Mouse (Mus musculus) left cerebral cortex, adult 18-20 months (tissue): ENCODE measurements around the gene Ccnyl1. TPM values are rescaled to one million over a fixed set of nuclear protein-coding genes. Genes with fewer than 3 reads are reported as not detected.
"Not testable (repeated sequence)": the region's sequence is repeated elsewhere in the genome, so short reads cannot be mapped to it uniquely, and the experiment has no call there.

ENCODE experiments used
- DNase-seq, 2 experiments: peaks; one replicate each; pipeline ENCODE4 v3.0.0; 2021 to 2022; ENCODE audit warnings: low spot score in 2 of 2, mixed read lengths in 1 of 2
- long read RNA-seq, 2 experiments: library from polyadenylated mRNA; stranded (forward); transcript quantifications; one replicate each; pipeline ENCODE4 v2.0.0; 2021
- total RNA-seq, 2 experiments: library from RNA; stranded (reverse); gene quantifications; 2 replicates each; pipeline ENCODE4 v1.2.3; 2021

Ccnyl1 gene
- 10 to 100 TPM; 20.5 to 22.0 TPM for total RNA-seq
- long read RNA-seq, experiment 1, transcript Ccnyl1-201 (10 exons, 2,923 nt), result major isoform, 9 of 19 reads
- long read RNA-seq, experiment 1, partial matches to known transcripts, result 0 of 19 reads
- long read RNA-seq, experiment 1, other reads (novel, unspliced or antisense), result 10 of 19 reads
- long read RNA-seq, experiment 2, partial matches to known transcripts, result 0 of 8 reads
- long read RNA-seq, experiment 2, other reads (novel, unspliced or antisense), result 4 of 8 reads

DNA sequence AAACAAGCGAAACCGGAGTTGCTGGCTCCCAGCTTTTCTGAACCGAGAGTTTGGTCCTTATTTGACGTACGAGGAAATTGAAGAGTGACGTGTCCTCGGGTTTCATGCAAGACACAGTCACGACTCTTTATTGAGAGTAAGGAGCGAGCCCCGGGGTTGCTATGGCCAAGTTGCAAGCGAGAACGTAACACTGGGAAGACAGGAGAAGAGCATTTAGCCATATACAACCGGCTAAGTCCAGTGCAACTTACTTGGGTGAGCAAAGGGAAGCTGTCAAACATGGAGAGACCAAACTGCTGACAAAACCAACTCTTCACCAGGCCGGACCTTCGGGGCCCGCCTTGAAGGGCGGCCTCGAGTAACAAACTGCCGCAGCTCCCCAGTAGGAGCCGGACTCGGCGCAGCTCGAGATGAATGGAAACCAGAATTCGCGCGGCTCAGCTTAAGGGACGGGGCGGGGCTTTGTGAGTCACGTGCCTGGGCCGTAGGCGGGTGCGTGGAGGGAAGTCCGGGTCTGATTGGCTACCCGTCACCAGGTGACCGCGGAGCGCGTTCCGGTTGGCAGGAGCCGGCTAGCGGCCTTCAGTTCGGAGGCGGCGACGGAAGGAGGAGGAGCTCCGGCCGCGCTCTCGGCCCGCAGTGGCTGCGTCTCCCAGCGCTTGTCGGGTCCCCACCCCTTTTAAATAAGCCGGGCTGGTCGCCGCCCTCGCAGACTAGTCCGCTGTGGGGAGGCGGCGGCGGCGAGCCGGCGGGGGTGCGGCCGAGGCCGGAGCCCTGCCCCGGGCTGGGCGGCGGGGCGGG is at the start of gene Ccnyl1:
Gene Ccnyl1, plus strand, starts transcription at position 243 of the 801 bp plus-strand sequence.
- peak; percentile 99 for DNase-seq

DNA sequence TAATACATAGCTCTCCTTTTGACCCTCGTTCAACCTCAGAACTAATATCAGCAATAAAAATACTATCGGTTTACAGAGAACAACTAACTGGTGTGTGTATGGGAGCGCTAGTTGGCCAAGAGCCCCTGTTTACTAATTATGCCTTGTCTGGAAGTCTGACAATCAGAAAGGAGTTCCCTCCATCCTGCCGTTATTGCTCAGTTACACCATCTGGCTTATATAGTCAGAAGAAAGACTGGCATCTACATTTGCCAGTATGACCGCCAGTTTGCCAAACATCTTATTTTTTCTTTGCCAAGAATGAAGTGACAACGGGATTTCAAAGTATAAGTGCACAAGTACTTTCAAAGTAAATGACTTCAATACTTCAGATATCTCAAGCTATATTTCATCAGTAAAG is 49.2 kb upstream of the Ccnyl1 start:
- no peak for DNase-seq

DNA sequence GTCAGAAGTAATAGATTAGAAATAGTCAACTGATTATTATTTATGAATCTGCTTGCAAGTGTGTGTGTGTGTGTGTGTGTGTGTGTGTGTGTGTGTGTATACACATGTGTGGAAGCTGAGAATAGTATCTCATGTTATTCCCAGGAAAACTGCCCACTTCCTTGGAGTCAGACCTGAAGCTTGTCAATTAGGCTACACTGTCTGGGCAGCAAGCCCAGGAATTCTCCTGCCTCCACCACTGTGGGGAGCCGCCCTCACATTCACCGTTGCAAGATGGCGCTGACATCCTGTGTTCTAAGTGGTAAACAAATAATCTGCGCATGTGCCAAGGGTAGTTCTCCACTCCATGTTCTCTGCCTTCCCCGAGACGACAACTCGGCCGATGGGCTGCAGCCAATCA is 47.7 kb upstream of the Ccnyl1 start:
- DNase-seq, result not testable (repeated sequence)

DNA sequence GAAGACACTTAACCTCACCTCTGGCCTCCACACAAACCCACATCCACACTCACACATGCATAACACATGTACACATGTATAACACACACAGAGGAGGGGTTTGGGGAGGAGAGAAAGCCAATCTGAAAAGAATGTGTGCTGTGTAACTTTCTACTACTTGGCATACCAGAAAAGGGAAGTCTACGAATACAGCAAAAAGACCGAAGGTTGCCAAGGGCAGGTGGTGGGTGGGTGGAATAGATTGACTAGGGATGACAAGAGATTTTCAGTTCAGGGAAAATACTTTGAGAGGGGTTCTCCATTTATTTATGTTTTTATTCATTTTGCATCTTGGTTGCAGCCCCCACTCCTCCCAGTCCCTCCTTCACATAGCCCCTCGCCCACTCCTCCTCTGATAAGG is 45.7 kb upstream of the Ccnyl1 start:
- DNase-seq, result no peak

DNA sequence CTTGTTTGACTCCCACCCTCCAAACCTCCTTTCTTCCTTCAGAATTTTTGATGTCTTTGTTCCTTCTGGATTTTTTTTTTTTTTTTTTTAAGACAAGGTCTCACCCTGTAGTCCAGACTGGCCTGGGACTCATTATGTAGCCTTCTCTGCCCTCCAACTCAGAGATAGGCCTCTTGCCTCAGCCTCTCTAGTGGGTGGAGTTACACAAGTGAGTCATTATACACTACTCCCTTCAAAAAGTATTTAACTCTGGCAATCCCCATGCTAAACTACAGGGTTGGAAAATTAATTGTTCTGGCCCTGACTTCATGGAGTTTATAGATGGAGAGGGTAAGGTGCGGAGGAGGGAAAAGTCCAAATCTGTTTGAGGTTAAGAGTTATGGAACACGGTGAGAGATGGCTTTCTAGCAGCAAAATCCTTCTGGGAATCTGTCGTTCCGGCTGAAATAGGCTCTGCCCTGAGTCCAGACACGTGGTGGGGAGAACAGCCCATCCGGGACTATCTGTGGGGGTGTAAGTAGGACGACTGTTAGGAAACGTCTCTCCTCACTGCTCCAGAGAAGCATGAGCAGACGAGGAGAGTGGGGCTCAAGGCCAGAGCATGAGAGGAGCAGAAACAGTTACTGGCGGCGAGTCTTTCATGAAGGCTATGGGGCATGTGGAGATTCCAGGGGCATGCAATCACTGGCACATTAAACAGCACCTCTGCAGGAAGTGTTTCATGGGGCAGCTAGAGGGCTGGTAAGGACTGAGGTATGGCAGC is 40.7 kb upstream of the Ccnyl1 start:
- DNase-seq, result no peak

DNA sequence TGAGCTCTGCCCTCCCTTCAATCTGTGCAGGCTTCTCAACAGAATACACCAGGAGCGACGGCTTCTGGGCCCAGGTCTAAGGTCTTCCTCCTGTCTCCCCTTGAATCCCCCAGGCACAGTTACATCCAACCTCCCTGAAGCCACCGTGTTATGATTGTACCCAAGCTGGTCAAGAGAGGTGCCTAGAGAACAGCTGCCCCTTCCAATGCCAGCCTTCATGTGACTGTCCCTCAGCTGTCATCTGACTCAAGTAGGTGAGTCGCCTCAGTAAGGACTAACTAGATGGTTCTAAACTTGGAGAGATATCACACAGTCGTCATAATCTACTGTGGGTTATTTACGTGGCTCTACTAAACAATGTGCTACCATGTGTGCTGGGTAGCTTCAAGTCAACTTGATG is 36.6 kb upstream of the Ccnyl1 start:
- no peak for DNase-seq

DNA sequence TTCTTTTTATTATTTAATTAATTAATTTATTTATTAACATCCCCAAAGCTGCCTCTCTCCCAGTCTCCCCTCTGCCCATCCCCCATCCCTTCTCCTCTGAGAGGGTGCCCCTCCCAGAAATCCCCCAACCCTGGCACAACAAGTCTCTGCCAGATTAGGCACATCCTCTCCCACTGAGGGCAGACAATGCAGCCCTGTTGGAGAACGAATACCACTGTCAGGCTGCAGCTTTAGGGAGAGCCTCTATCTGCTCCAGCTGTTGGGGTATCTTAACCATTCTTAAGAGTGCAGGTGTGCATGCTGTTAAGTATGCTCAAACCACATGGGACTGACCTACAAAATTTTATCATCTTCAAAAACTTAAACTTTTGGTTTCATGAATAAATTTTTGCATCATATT is 34.8 kb upstream of the Ccnyl1 start:
- DNase-seq, result no peak

DNA sequence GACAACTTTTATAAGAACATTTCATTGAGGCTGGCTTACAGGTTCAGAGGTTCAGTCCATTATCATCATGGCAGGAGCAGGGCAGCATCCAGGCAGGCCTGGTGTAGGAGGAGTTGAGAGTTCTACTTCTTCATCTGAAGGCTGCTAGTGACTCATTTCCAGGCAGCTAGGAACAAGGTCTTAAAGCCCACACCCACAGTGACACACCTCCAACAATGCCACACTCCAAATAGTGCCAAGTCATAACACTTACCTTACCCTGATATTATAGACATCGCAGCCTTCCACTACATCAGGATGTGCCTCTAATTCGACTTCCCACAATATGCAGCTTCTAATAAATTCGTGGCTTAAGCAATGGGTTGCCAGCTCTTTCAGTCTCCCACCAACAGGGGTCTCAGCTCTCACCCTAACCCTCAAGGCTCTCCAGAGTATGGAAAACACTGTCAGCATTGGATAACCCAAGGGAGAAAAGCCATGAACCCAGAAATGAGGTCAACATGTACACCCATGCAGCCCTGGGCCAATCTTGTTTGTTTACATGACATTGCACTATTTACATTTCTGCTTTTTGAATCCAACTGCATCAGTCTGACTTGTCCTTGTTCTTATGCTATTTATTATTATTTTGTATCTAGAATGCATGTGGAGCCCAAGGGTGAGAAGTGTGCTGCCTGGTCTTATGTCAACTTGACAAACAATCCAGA is 33.7 kb upstream of the Ccnyl1 start:
- no peak for DNase-seq

DNA sequence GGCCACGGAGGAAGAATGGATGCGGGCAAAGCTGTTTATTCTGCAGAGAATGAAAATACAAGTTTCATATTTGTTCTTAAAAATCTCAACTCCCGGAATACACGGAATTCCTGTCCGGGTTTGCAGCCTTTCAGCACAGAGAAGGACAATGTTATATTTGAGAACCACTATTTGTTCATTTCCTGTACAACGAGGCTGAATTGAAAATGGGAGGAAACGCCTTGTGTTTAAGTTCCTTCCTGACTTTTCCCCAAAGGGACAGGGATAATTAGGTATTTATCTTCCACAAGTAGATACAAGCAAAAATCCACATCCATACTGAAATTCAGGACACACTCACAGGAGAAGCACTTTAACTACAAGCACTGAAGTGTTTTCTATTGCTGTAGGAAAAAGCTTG is 31.4 kb upstream of the Ccnyl1 start:
- DNase-seq, result no peak

DNA sequence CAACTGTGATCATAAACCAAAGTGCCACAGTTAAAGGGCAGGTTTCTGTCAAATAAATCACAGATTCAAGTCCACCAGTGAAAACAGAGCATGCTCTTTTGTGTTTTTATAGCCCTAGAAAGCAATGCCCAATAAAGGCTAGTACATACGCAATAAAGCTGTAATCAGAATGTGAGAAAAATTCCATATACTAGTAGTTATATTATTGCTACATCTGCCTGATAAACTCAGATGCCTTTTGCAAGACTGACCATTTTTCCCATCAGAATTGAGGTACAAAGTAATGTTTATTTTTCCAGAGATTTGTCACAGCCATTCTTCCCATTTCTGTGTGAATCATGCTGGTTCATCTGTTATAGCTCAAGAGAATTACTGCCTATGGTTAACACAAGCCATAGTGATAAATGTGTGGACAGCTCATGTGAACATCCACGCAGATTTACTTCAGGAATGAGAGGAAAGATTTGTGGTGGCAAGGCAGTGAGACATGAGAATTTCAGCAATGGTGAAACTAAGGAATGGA is 23.1 kb upstream of the Ccnyl1 start:
- no peak for DNase-seq

DNA sequence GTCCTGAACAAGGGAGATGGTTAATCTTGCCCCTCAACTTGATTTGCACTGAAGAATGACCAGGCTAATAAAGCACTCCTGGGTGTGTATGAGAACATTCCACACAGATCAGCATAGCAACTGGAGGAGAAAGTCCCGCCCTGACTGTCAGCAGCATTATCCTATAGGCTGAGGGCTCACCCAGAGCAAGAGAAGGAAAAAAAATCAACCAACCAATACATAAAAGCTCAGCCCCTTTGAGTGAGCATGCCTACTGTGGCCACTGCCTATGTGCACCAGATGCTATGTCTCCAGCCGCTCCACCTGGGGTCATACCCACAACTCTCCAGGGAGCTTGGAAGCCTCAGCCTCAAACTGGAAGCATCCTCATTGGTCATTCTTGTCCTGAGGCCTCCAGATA is 20.8 kb upstream of the Ccnyl1 start:
- DNase-seq, result no peak

DNA sequence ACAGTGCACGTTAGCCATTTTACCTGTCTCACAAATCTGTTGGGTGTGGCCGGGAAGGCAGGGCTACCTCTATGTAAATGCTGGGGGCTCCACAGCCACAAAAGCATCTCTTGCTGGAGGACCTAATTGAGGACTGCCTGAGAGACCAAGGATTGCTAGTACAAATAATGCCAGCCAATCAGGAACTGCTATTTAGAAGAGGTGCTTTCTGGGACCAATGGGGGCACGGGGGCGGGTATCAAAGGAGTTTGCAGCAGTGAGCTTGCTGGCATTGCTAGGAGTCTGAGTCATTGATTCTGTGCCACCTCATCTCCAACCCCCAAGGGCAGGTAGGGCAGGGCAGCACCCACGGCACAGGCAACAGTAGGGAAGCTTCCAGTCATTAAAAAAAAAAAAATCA is 16.3 kb upstream of the Ccnyl1 start:
- no peak for DNase-seq

DNA sequence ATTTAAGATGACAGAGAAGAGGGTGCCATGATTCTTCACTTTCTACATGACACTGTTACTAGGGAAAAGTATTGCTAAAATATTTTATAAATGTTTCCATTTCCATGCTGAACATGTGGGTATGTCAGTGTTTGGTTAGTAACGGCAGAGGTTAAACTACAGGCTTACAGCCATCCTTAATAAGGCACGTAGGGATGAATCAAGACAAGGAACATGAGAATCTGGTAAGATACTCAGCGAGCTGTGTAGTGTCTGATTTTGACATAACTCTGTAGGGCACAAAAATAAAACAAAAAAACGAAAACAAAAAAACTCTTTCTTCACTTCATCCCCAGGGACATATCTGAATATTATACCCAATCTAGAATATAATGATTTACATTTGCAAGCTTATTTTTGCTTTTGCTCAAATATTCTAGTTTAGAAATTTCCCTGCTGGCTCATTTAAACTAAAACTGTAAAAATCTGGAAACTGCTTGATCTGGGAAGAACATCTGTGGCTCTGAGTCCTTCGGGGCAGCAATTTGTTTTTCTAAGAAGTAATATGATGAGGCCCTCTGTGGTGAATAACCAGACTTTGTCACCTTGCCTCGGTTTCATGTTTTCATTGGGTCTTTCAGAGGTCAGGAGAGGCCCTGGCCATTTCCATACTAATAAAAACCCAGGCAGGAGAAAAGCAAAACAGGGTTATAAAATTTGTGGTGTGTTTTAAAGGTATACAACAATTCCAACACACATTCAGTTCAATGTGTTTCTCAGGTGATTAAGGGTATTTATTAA is 14.0 kb upstream of the Ccnyl1 start:
- no peak for DNase-seq

DNA sequence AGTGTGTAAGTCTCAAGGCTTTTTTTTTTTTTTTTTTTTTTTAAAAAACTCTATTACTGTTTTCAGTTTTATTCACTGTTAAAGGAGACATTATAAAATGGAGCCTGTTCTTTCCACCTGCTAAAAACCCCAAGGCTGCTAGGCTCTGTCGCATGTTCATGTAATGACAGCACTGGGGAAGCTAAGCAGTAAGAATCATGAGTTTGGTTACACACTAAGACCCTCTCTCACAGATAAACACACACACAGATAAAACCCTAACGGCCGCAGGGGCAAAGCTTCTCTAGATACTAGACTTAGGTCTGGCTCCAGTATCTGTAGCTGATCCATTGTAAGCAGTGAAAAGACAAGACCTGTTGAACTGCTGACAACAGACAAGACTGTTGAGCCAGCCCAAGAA is 8.8 kb upstream of the Ccnyl1 start:
- no peak for DNase-seq

DNA sequence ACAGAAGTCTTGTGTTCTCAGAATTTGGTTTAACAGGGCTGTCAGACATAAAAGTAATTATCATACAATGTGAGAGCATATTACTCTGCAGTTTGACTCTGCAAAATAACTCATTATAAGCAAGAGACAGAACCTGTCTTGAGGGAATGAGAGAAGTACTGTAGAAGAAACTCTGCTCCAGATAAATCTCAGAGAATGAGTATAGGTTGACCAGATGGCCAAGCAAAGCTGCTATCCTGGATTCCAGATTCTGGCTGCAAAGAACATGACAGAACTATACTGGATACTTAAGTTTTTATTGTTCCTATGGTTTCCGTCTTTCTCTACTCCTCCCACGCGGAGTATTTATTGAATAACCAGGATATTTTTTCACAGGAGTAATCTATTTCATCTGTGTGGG is 7.2 kb upstream of the Ccnyl1 start:
- no peak for DNase-seq

DNA sequence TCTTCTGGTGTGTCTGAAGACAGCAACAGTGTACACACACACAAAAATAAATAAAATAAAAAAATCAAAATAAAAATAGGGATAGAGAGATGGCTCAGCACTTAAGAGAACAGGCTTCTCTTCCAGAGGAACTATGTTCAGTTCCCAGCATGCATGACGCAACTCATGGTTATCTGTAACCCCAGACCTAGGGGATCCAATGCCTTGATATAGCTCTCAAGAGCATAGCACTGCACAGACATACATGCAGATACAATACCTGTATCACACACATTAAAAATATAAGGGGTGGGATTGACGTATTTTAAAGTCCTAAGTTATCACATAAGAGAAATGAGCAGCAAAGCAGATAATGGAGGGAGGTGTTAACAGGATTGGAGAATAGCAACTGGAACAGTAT is 5.8 kb upstream of the Ccnyl1 start:
- DNase-seq, result no peak

DNA sequence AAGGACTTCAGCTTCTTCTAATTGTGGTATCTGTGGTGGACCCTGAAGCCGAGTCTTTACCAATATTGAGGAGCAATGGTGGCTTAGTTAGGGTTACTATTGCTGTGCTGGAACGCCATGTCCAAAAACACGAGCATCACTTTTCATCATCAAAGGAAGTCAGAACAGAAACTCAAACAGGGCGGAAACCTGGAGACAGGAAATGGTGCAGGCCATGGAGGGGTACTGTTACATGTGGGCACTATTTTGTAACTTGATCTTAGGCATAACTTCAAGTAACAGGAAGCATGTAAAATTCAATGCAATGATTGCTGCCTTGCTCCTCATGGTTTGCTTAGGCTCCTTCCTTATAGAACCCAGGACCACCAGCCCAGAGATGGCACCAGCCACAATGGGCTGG is 2.2 kb upstream of the Ccnyl1 start:
- no peak for DNase-seq

DNA sequence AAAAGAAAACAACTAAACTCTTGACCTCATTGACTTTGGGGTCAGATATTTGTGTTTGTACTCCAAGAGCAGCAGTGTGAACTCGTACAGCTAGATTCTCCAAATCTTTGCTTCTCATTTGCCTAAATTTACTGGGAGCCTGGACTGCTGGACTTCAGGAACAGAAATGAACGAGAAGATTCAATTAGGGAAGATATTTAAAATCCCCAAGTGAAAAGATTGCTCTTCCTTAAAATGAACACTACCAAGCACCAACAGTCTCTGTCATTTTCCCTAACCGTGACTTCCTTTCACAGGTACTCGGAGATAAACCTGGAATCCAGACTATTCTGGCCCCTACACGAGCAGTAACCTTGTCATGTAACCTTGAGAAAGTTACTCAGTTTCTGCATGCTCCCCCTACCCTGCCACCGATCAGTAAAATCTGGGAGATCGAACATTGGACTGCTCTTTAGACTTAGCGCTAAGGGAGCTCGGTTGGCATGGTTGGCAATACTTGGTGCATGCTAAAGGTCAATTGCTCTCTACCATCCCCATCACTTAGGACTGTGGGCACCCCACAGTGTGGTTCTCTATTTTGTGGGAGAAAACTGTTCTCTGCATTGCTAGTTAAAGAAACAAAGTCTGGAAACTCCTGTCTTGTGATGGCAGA is 568 bp upstream of the Ccnyl1 start:
- DNase-seq, result no peak

DNA sequence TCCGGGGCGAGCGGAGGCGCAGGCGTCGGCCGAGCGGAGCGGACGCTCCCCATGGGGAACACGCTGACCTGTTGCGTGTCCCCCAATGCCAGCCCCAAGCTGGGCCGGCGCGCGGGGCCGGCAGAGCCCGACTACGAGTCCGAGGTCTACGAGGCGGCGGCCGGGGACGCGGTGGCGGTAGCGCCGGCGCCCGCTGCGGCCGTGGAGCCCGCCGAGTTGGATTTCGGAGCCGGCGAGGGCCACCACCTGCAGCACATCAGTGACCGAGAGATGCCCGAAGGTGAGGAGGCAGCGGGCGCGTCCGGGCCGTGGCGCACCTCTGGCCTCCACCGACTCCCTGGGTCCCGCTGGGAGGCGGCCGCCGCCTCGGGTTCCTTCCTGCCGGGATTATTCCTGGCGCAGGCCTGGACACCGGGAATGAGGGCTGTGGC is 881 bp downstream of the Ccnyl1 start:
- DNase-seq, result peak; percentile 19 to 25

DNA sequence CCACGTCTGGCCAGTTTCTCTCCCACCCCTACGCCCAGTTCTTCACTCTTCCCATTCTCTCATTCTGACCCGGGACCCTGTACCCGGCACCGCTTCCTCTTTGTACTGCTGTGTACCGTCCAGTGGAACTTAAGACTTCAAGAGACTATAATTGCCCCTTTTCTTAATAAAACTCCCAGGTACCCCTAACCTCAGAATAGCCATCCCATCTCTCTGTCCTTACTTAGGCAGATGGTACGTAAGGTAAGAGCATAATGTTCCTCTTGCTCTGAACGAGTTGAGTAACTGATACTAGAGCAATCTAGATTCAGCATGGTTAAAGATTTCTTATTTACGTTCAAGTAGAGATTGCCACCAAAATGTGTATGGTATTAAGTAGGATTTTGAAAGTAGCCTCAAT is 1.3 kb downstream of the Ccnyl1 start:
- DNase-seq, result no peak
